Mouse (Mus musculus) midbrain, embryonic 13.5 days (tissue): Measurements from ENCODE around the gene Fam216a. TPM values are rescaled to one million over a fixed set of nuclear protein-coding genes. Genes with fewer than 3 reads are reported as not detected.

Experiments
- ATAC-seq: fragments of 200-750 bp; cut with Nextera tagmentation; 2 replicates; pipeline ENCODE4 v1.8.0; 2017; ENCODE audit warnings: mild to moderate bottlenecking, moderate TSS enrichment, moderate library complexity
- H3K27ac ChIP-seq: fragments of 300-500 bp; sonication (generic); 2 replicates; pipeline ENCODE4 v1.5.1; 2015; ENCODE audit warnings: inconsistent platforms, mild to moderate bottlenecking, moderate library complexity
- H3K27me3 ChIP-seq: fragments of 300-500 bp; sonication (generic); 2 replicates; pipeline ENCODE4 v1.6.1; 2015; ENCODE audit warnings: mild to moderate bottlenecking, inconsistent platforms
- H3K36me3 ChIP-seq: fragments of 300-500 bp; sonication (generic); 2 replicates; pipeline ENCODE4 v1.6.1; 2015; ENCODE audit warnings: mild to moderate bottlenecking, inconsistent platforms
- H3K4me1 ChIP-seq: fragments of 300-500 bp; sonication (generic); replicated peaks from 2 replicates; pipeline ENCODE4 v1.6.1; 2015; ENCODE audit warnings: inconsistent platforms
- H3K4me2 ChIP-seq: fragments of 300-500 bp; sonication (generic); replicated peaks from 2 replicates; pipeline ENCODE4 v1.6.1; 2015; ENCODE audit warnings: moderate library complexity, mild to moderate bottlenecking, inconsistent platforms
- H3K4me3 ChIP-seq: fragments of 300-500 bp; sonication (generic); replicated peaks from 2 replicates; pipeline ENCODE4 v1.5.1; 2015; ENCODE audit warnings: mild to moderate bottlenecking, inconsistent platforms
- H3K9ac ChIP-seq: fragments of 300-500 bp; sonication (generic); replicated peaks from 2 replicates; pipeline ENCODE4 v1.6.1; 2015; ENCODE audit warnings: mild to moderate bottlenecking, inconsistent platforms
- H3K9me3 ChIP-seq: fragments of 300-500 bp; sonication (generic); 2 replicates; pipeline ENCODE4 v1.6.1; 2016; ENCODE audit warnings: mild to moderate bottlenecking, inconsistent platforms
- WGBS: fragments of 180-500 bp; shearing (Covaris S2); methylation state at CpG from one replicate; pipeline ENCODE4 v1.1.7; 2015; 5-methylcytosine and 5-hydroxymethylcytosine counted together
- polyA plus RNA-seq: library from polyadenylated mRNA; unstranded; fragments of >200 nt; fragmentation: Nextera tagmentation; extraction: Ambion mirVana; gene quantifications from 2 replicates; pipeline ENCODE4 v1.2.1, GENCODE M21; 2015

Fam216a gene
- polyA plus RNA-seq, 1 experiment from 2014 or later = 135 TPM

DNA sequence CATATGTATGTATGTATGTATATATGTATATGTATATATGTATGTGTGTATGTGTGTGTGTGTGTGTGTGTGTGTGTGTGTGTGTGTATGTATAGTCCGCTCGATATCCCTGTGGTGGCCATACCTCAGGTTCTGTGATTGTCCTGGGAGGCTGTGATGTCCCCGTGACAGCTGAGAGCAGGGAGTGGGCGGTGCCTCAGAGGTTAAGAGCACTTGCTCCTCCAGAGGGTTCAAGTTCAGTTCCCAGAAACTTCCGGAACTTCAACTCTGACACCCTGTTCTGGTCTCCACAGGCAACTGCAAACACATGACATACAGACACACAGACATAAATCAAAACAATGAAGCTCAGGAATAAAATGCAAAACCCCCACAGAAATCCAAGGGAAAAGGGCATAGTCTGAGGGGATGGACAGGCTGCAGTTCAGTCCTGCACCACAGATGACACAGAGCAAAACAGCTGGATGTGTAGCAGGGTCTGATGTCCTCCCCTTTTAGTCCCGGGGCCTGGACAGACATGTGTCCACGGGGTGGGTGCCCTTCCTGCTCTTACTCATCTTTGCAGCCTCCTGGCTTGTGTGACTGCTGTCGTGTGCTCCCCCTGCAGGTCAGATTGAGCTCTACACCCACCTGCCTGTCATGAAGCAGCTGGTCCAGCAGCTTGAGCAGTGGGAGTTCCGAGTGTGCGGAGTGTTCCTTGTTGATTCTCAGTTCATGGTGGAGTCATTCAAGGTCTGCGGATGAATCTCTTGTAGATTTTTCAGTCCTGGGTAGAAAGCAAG lies 7.4 kb upstream of the Fam216a start:
- H3K9me3 ChIP-seq = no peaks in the 10 kb centered on the region

GRCm38 (mm10) chr5:122378171-122378570 lies 6.0 kb upstream of the Fam216a start:
- H3K4me3 ChIP-seq = no peak overlapping the region
- no peak overlapping the region for H3K27ac ChIP-seq
- WGBS = 96% methylated on average over 12 of the region's 12 CpGs
- no peak for ATAC-seq
- peaks cover 9% of the 10 kb centered on the region for H3K4me1 ChIP-seq
- H3K4me2 ChIP-seq = no peak overlapping the region
- H3K36me3 ChIP-seq = peaks cover 67% of the 10 kb centered on the region
- no peaks in the 10 kb centered on the region for H3K9me3 ChIP-seq
- H3K9ac ChIP-seq = no peak overlapping the region
- no peaks in the 10 kb centered on the region for H3K27me3 ChIP-seq

More for the DNA sequence above, 7.4 kb upstream of the Fam216a start:
- ATAC-seq = peak; percentile 77
- Histone ChIP-seq H3K36me3 (peaks cover 59% of the 10 kb centered on the region), H3K4me2 (no peak overlapping the region), H3K9ac (no peak overlapping the region), H3K27ac (no peak overlapping the region), H3K4me1 (no peaks in the 10 kb centered on the region), H3K27me3 (no peaks in the 10 kb centered on the region), H3K4me3 (no peak overlapping the region)
- 57% methylated on average over 11 of the region's 11 CpGs for WGBS

- ATAC-seq = no peak
- Histone ChIP-seq H3K9me3 (no peaks in the 10 kb centered on the region), H3K9ac (no peak overlapping the region), H3K4me3 (no peak overlapping the region), H3K27ac (no peak overlapping the region), H3K36me3 (peaks cover 61% of the 10 kb centered on the region), H3K4me1 (peaks cover 14% of the 10 kb centered on the region), H3K27me3 (no peaks in the 10 kb centered on the region), H3K4me2 (no peak overlapping the region)
- 96% methylated on average over 4 of the region's 4 CpGs for WGBS
Measured at GRCm38 (mm10) chr5:122377101-122377833, 5.1 kb upstream of the Fam216a start.

GRCm38 (mm10) chr5:122372878-122373277 lies 714 bp upstream of the Fam216a start:
- H3K9ac ChIP-seq = peak overlapping the region; percentile 89
- peak overlapping the region; percentile 90 for H3K27ac ChIP-seq
- H3K4me1 ChIP-seq = peaks cover 31% of the 10 kb centered on the region
- no peaks in the 10 kb centered on the region for H3K9me3 ChIP-seq
- peaks cover 43% of the 10 kb centered on the region for H3K36me3 ChIP-seq
- peak overlapping the region; percentile 83 for H3K4me3 ChIP-seq
- WGBS = 7% methylated on average over 5 of the region's 5 CpGs
- ATAC-seq = no peak
- peak overlapping the region; percentile 77 for H3K4me2 ChIP-seq
- no peaks in the 10 kb centered on the region for H3K27me3 ChIP-seq

- Histone ChIP-seq H3K36me3 (peaks cover 51% of the 10 kb centered on the region), H3K4me1 (peaks cover 31% of the 10 kb centered on the region), H3K9me3 (no peaks in the 10 kb centered on the region), H3K4me2 (peak within 1 kb of the TSS; percentile 77), H3K4me3 (peak within 1 kb of the TSS; percentile 83), H3K27me3 (no peaks in the 10 kb centered on the region), H3K27ac (peak within 1 kb of the TSS; percentile 97), H3K9ac (peak within 1 kb of the TSS; percentile 89)
- ATAC-seq = peak; percentile 87
- WGBS = under 1% methylated on average over 35 of the region's 46 CpGs
Measured at GRCm38 (mm10) chr5:122371591-122372191, 473 bp downstream of the Fam216a start, which contains the start of gene Gpn3. Gene Gpn3, plus strand, starts transcription at chr5:122371876.

- H3K36me3 ChIP-seq = peaks cover 11% of the 10 kb centered on the region; the same call in 1 of the 2 replicates
- H3K27me3 ChIP-seq = no peaks in the 10 kb centered on the region
- peak overlapping the region; percentile 96 for H3K9ac ChIP-seq
- no peaks in the 10 kb centered on the region for H3K9me3 ChIP-seq
- under 1% methylated on average over 54 of the region's 57 CpGs for WGBS
- H3K4me3 ChIP-seq = peak overlapping the region; percentile 91
- ATAC-seq = no peak
- peak overlapping the region; percentile 75 for H3K27ac ChIP-seq
- peak overlapping the region; percentile 88 for H3K4me2 ChIP-seq
- peaks cover 19% of the 10 kb centered on the region for H3K4me1 ChIP-seq
Measured at GRCm38 (mm10) chr5:122354492-122355067, 17.6 kb downstream of the Fam216a start.

DNA sequence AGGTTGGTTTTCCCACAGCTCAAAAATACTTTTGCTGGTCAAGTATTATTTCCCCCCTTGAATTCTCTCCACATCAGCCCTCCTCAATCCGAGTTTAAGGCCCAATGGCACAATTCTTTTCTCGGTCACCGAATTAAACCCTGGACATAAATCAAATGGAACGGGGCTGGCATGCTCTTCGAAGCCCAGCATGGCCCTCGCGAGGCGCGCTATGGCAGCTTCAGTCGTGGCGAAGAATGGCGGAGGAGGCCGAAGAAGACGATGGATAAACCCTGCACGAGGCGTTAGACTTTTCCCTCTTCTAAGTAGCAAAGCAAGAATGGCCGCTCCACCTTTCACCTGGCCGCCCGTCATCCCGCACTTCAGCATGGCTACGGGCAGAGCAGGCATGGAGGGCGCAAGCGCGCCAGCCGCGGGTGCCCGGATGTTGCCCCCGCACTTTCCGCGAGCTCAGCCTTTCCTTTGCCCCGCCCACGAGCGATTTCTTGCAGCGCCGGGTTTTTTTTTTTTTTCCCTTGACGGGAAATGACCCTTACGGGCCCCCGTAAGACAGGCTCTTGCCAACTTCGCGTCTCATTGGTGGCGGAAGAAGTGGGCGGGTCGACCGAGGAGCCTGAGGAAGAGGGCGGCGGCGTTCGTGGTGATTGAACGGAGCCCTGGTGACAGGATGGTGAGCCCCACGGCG lies 18.2 kb downstream of the Fam216a start, which contains the start of the genes Rad9b and Vps29:
Gene Rad9b (minus strand): TSS at position 427 of the 685 bp plus-strand sequence.
Gene Vps29 (plus strand): TSS at position 563 of the 685 bp plus-strand sequence.
- Histone ChIP-seq H3K4me2 (peak within 1 kb of the TSS; percentile 88), H3K9ac (peak within 1 kb of the TSS; percentile 96), H3K27ac (peak within 1 kb of the TSS; percentile 79), H3K36me3 (peaks cover 8% of the 10 kb centered on the region; the same call in 1 of the 2 replicates), H3K4me3 (peak within 1 kb of the TSS; percentile 91), H3K27me3 (no peaks in the 10 kb centered on the region), H3K4me1 (peaks cover 19% of the 10 kb centered on the region), H3K9me3 (no peaks in the 10 kb centered on the region)
- ATAC-seq = peak; percentile 96
- 2% methylated on average over 51 of the region's 51 CpGs for WGBS

DNA sequence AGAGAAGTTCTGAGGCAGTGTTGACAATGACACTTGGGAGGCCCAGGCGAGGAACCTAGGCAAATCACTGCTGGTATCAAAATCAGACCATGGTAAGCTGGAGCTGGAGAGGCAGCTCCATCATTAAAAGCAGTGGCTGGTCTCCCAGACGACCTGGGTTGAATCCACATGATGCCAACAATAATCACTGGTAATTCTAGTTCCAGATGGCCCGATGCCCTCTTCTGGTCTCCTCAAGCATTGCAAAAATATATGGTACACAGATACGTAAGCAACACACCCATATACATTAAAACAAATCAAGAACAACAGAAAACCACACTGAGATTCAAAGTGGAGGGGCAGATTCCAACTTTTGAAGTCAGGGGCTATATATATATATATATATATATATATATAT lies 26.4 kb downstream of the Fam216a start:
- ATAC-seq = no peak
- H3K9ac ChIP-seq = no peak overlapping the region
- no peak overlapping the region for H3K4me3 ChIP-seq
- H3K27ac ChIP-seq = no peak overlapping the region
- no peaks in the 10 kb centered on the region for H3K27me3 ChIP-seq
- H3K9me3 ChIP-seq = no peaks in the 10 kb centered on the region
- 81% methylated on average over 4 of the region's 4 CpGs for WGBS
- H3K4me1 ChIP-seq = no peaks in the 10 kb centered on the region
- H3K4me2 ChIP-seq = no peak overlapping the region
- H3K36me3 ChIP-seq = no peaks in the 10 kb centered on the region

GRCm38 (mm10) chr5:122344260-122344659 lies 27.9 kb downstream of the Fam216a start:
- H3K9ac ChIP-seq = no peak overlapping the region
- no peak overlapping the region for H3K27ac ChIP-seq
- no peak for ATAC-seq
- no peaks in the 10 kb centered on the region for H3K36me3 ChIP-seq
- H3K4me1 ChIP-seq = no peaks in the 10 kb centered on the region
- no peak overlapping the region for H3K4me3 ChIP-seq
- H3K9me3 ChIP-seq = no peaks in the 10 kb centered on the region
- no peaks in the 10 kb centered on the region for H3K27me3 ChIP-seq
- WGBS = 12% methylated on average over 5 of the region's 5 CpGs
- H3K4me2 ChIP-seq = no peak overlapping the region

DNA sequence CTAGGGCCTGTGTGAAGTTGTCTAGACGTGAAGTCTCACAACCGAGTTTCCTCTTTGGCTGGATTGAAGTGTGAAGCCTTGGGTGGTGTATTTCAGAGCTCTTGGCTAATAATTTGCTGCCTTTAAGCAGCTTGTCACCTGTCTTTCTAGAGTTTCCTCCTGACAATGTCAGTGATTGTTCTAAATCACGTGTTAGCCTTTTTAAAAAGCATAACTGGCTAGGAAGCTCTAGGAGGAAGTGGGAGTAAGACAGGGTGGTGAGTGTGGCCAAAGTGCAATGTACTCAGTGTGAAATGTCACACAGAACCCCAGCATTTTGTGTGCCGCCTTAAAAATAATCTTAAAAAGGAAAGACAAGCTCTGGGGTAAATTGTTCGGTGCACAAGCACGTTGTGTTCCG lies 28.4 kb downstream of the Fam216a start:
- no peak overlapping the region for H3K4me2 ChIP-seq
- no peaks in the 10 kb centered on the region for H3K4me1 ChIP-seq
- H3K36me3 ChIP-seq = no peaks in the 10 kb centered on the region
- H3K9me3 ChIP-seq = no peaks in the 10 kb centered on the region
- no peak overlapping the region for H3K9ac ChIP-seq
- no peaks in the 10 kb centered on the region for H3K27me3 ChIP-seq
- H3K4me3 ChIP-seq = no peak overlapping the region
- no peak overlapping the region for H3K27ac ChIP-seq
- ATAC-seq = no peak
- WGBS = 60% methylated on average over 7 of the region's 7 CpGs

DNA sequence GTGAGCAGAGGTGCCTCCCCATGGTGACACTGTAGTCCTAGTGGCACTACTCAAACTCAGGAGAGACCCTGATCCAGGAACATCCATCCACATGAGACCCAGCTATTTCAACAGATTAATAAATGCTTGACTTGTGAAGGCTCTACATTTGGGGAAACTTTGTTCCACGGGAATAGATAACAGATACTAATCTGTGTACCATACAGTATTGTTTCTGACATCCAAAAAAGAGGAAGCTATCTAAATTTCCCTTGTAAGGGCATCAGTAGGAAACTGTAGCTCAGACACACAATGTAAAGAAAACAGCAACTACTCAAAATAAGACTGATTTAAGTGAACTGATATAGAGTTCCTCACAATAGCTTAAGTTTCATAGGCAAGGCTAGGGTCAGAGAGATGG lies 29.3 kb downstream of the Fam216a start:
- H3K4me2 ChIP-seq = no peak overlapping the region
- no peak overlapping the region for H3K4me3 ChIP-seq
- no peaks in the 10 kb centered on the region for H3K9me3 ChIP-seq
- no peak overlapping the region for H3K27ac ChIP-seq
- 0 out of 2 replicates have a peak overlapping the region, but pooled peaks have one; percentile 24 for H3K9ac ChIP-seq
- no peaks in the 10 kb centered on the region for H3K36me3 ChIP-seq
- no peaks in the 10 kb centered on the region for H3K27me3 ChIP-seq
- no peak for ATAC-seq
- WGBS = 87% methylated on average over 1 of the region's 1 CpGs
- no peaks in the 10 kb centered on the region for H3K4me1 ChIP-seq
